Mouse (Mus musculus) kidney, embryonic 14.5 days (tissue): ENCODE data around the gene Olfr1502. TPM values are rescaled to one million over a fixed set of nuclear protein-coding genes. Genes with fewer than 3 reads are reported as not detected.
"Not testable (repeated sequence)": the region's sequence is repeated elsewhere in the genome, so short reads cannot be mapped to it uniquely, and the experiment has no call there.

Source experiments
- ATAC-seq: fragments of 200-750 bp; cut with Nextera tagmentation; 2 replicates; pipeline ENCODE4 v1.8.0; 2017; ENCODE audit warnings: moderate number of reproducible peaks, mild to moderate bottlenecking, moderate TSS enrichment, moderate library complexity; ENCODE audit not compliant: low FRiP score, low TSS enrichment
- H3K27ac ChIP-seq: fragments of 300-500 bp; sonication (generic); 2 replicates; pipeline ENCODE4 v1.5.1; 2014; ENCODE audit warnings: low read depth, mild to moderate bottlenecking, low read length, moderate library complexity, mixed read lengths
- H3K27me3 ChIP-seq: fragments of 300-500 bp; sonication (generic); 2 replicates; pipeline ENCODE4 v1.6.1; 2014; ENCODE audit warnings: mild to moderate bottlenecking, low read length; ENCODE audit not compliant: control insufficient read depth, insufficient read depth
- H3K36me3 ChIP-seq: fragments of 300-500 bp; sonication (generic); 2 replicates; pipeline ENCODE4 v1.6.1; 2014; ENCODE audit warnings: low read length, mixed read lengths; ENCODE audit not compliant: control insufficient read depth, insufficient read depth
- H3K4me1 ChIP-seq: fragments of 300-500 bp; sonication (generic); 2 replicates; pipeline ENCODE4 v1.6.1; 2014; ENCODE audit warnings: low read length, mixed read lengths; ENCODE audit not compliant: control insufficient read depth, insufficient read depth
- H3K4me2 ChIP-seq: fragments of 300-500 bp; sonication (generic); replicated peaks from 2 replicates; pipeline ENCODE4 v1.6.1; 2014; ENCODE audit warnings: low read depth, mild to moderate bottlenecking, low read length
- H3K4me3 ChIP-seq: fragments of 300-500 bp; sonication (generic); 2 replicates; pipeline ENCODE4 v1.5.1; 2014; ENCODE audit warnings: mild to moderate bottlenecking, low read length
- H3K9ac ChIP-seq: fragments of 300-500 bp; sonication (generic); 2 replicates; pipeline ENCODE4 v1.6.1; 2014; ENCODE audit warnings: low read depth, mild to moderate bottlenecking, low read length, moderate library complexity
- H3K9me3 ChIP-seq: fragments of 300-500 bp; sonication (generic); 2 replicates; pipeline ENCODE4 v1.6.1; 2016; ENCODE audit warnings: low read length; ENCODE audit not compliant: control insufficient read depth
- WGBS: fragments of 180-500 bp; shearing (Covaris S2); extraction: QIAGEN DNeasy Blood & Tissue Kit; methylation state at CpG from one replicate; pipeline ENCODE4 v1.1.7; 2014; 5-methylcytosine and 5-hydroxymethylcytosine counted together
- polyA plus RNA-seq: library from polyadenylated mRNA; unstranded; fragments of >200 nt; fragmentation: Nextera tagmentation; extraction: Ambion mirVana; gene quantifications from 2 replicates; pipeline ENCODE4 v1.2.1, GENCODE M21; 2014

Gene Olfr1502
- polyA plus RNA-seq, result not detected in 2 replicates

DNA sequence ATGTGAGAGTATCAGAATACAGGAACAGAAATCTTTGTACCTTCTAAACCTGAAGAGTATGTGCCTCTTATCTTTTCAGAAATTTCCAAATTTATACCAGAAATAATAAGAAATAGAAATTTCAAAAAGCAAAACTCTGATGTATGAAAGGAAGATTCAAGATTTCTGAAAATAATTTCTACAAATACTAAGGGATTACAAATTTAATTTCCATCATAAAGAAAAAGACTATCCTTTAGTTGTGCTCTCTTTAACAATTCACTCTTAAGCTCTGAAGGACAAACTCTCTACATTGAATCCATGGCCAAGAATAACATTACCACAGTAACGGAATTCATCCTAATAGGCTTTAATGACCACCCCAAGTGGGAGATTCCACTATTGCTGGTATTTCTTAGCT lies at the start of gene Olfr1502:
Gene Olfr1502 (plus strand): TSS at position 301 of the 400 bp plus-strand sequence.
- no peak within 1 kb of the TSS for H3K9ac ChIP-seq
- ATAC-seq, result no peak
- 85% methylated on average over 1 of the region's 1 CpGs for WGBS
- H3K36me3 ChIP-seq, result no peaks in the 10 kb centered on the region
- no peaks in the 10 kb centered on the region for H3K9me3 ChIP-seq
- H3K4me1 ChIP-seq, result no peaks in the 10 kb centered on the region
- no peaks in the 10 kb centered on the region for H3K27me3 ChIP-seq
- no peak within 1 kb of the TSS for H3K4me3 ChIP-seq
- no peak within 1 kb of the TSS for H3K4me2 ChIP-seq
- H3K27ac ChIP-seq, result no peak within 1 kb of the TSS

DNA sequence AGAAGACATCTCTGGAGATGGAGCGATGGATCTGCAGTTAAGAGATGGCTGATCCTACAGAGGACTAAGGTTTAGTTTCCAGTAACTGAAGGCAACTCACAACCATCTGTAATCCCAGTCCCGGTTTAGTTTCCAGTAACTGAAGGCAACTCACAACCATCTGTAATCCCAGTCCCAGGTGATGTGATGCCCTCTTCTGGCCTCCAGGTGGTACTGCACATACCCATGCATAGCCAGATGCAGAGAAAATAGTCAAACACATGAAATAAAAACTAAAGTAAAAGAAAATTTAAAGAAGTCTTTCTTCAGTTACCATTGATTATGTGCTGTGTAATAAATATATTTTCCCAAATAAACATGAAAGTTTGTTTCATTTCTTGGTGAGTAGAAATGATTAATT lies 48.8 kb upstream of the Olfr1502 start:
- no peaks in the 10 kb centered on the region for H3K9me3 ChIP-seq
- no peak overlapping the region for H3K4me3 ChIP-seq
- WGBS, result 70% methylated on average over 2 of the region's 2 CpGs
- H3K27me3 ChIP-seq, result no peaks in the 10 kb centered on the region
- no peak overlapping the region for H3K9ac ChIP-seq
- no peak for ATAC-seq
- no peak overlapping the region for H3K27ac ChIP-seq
- H3K4me1 ChIP-seq, result no peaks in the 10 kb centered on the region
- H3K36me3 ChIP-seq, result no peaks in the 10 kb centered on the region
- no peak overlapping the region for H3K4me2 ChIP-seq

DNA sequence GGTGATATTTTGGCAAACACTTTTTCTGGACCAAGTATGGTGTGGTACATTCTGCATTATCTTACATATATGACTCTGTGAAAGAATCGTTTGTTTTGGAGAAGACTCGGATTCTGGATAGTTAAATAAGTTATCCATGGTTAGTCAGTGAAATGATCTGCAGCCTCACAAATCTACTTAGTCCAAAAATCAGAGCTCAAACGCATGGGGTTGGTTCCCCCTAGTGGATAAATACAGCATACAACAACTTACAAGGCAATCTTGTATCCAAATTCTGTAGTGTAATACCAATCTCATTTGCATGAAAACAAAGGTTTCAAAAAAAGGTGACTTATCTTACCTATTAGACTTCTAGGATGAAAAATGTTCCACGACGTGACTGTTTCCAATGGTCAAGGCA lies 42.8 kb upstream of the Olfr1502 start:
- H3K9me3 ChIP-seq, result no peaks in the 10 kb centered on the region
- no peak for ATAC-seq
- no peaks in the 10 kb centered on the region for H3K4me1 ChIP-seq
- H3K4me2 ChIP-seq, result no peak overlapping the region
- H3K9ac ChIP-seq, result no peak overlapping the region
- H3K36me3 ChIP-seq, result no peaks in the 10 kb centered on the region
- H3K27me3 ChIP-seq, result no peaks in the 10 kb centered on the region
- H3K27ac ChIP-seq, result no peak overlapping the region
- 34% methylated on average over 5 of the region's 5 CpGs for WGBS
- no peak overlapping the region for H3K4me3 ChIP-seq

DNA sequence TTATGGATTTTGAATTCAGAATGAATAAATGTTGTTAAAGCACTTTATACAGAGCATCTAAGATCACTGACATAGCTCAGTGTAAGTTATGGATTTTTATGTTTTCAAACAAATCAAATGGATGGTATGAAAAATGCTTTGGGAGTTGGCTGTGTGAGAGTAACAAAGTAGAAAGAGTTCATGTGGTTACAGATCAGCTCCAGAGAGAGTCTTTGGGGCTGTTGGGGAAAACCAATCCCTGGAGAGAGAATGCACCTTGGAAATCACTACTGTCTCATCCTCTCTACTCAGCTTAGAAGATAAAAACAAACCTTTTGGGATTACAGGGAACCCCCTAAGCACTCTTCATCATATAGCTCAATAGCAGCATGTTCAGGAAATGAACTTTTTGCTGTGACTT lies 42.2 kb upstream of the Olfr1502 start, which contains the start of gene Olfr1499:
Gene Olfr1499 (minus strand): TSS at position 101 of the 400 bp plus-strand sequence.
- no peak for ATAC-seq
- no peak within 1 kb of the TSS for H3K4me3 ChIP-seq
- no peak within 1 kb of the TSS for H3K9ac ChIP-seq
- no peak within 1 kb of the TSS for H3K4me2 ChIP-seq
- no peaks in the 10 kb centered on the region for H3K4me1 ChIP-seq
- H3K36me3 ChIP-seq, result no peaks in the 10 kb centered on the region
- no peaks in the 10 kb centered on the region for H3K9me3 ChIP-seq
- no peak within 1 kb of the TSS for H3K27ac ChIP-seq
- H3K27me3 ChIP-seq, result no peaks in the 10 kb centered on the region

- H3K9me3 ChIP-seq, result no peaks in the 10 kb centered on the region
- H3K4me3 ChIP-seq, result no peak overlapping the region
- WGBS, result 65% methylated on average over 5 of the region's 5 CpGs
- H3K9ac ChIP-seq, result no peak overlapping the region
- H3K27me3 ChIP-seq, result no peaks in the 10 kb centered on the region
- no peak for ATAC-seq
- no peaks in the 10 kb centered on the region for H3K4me1 ChIP-seq
- H3K36me3 ChIP-seq, result no peaks in the 10 kb centered on the region
- H3K4me2 ChIP-seq, result no peak overlapping the region
- no peak overlapping the region for H3K27ac ChIP-seq
These were observed 40.7 kb upstream of the Olfr1502 start for GRCm38 (mm10) chr19:13820847-13821246.

- Histone ChIP-seq H3K4me2 (no peak overlapping the region), H3K4me1 (no peaks in the 10 kb centered on the region), H3K9ac (no peak overlapping the region), H3K4me3 (no peak overlapping the region), H3K36me3 (no peaks in the 10 kb centered on the region), H3K27me3 (no peaks in the 10 kb centered on the region), H3K27ac (no peak overlapping the region), H3K9me3 (no peaks in the 10 kb centered on the region)
- no peak for ATAC-seq
- 88% methylated on average over 3 of the region's 3 CpGs for WGBS
These were observed 33.1 kb upstream of the Olfr1502 start for GRCm38 (mm10) chr19:13828447-13828846.

- no peak within 1 kb of the TSS for H3K4me2 ChIP-seq
These were observed 31.2 kb upstream of the Olfr1502 start, which contains the start of gene Olfr1500 for GRCm38 (mm10) chr19:13830388-13830787. Gene Olfr1500, minus strand, starts transcription at chr19:13830488.

GRCm38 (mm10) chr19:13850592-13850991 lies 11.0 kb upstream of the Olfr1502 start, which contains the start of gene Olfr1501:
Gene Olfr1501, minus strand, starts transcription at chr19:13850692.
- H3K9me3 ChIP-seq, H3K4me2 ChIP-seq, H3K27ac ChIP-seq, H3K27me3 ChIP-seq, ATAC-seq, H3K4me1 ChIP-seq, H3K36me3 ChIP-seq, H3K9ac ChIP-seq, H3K4me3 ChIP-seq: not testable (repeated sequence)

More at GRCm38 (mm10) chr19:13830388-13830787, 31.2 kb upstream of the Olfr1502 start, which contains the start of gene Olfr1500:
- Histone ChIP-seq H3K9ac (no peak within 1 kb of the TSS), H3K9me3 (no peaks in the 10 kb centered on the region), H3K27ac (no peak within 1 kb of the TSS), H3K36me3 (no peaks in the 10 kb centered on the region), H3K4me3 (no peak within 1 kb of the TSS), H3K4me1 (no peaks in the 10 kb centered on the region), H3K27me3 (no peaks in the 10 kb centered on the region)
- no peak for ATAC-seq

- WGBS, result 69% methylated on average over 1 of the region's 1 CpGs
- Histone ChIP-seq H3K4me1 (no peaks in the 10 kb centered on the region), H3K4me3 (no peak within 1 kb of the TSS), H3K9ac (no peak within 1 kb of the TSS), H3K9me3 (no peaks in the 10 kb centered on the region), H3K4me2 (no peak within 1 kb of the TSS), H3K27ac (no peak within 1 kb of the TSS), H3K36me3 (no peaks in the 10 kb centered on the region), H3K27me3 (no peaks in the 10 kb centered on the region)
- ATAC-seq, result no peak
These were observed 36.2 kb downstream of the Olfr1502 start, which contains the start of gene Olfr1504 for GRCm38 (mm10) chr19:13897828-13898227. Gene Olfr1504, minus strand, starts transcription at chr19:13897928.
